Mouse (Mus musculus) ES-E14 (cell line): ENCODE measurements at regions not wholly inside any gene's neighbourhood (a gene's known extent, or its start where the extent isn't known, plus 50 kb on each side); places are given as distances from the start of the nearest gene placed in this dataset.

Experiments used
- MAFK ChIP-seq: IDR thresholded peaks from 2 replicates; pipeline ENCODE4 v1.6.1; 2014; ENCODE audit warnings: mild to moderate bottlenecking, low read depth, low read length, inconsistent platforms; ENCODE audit not compliant: insufficient read depth
- ZC3H11A ChIP-seq: IDR thresholded peaks from 2 replicates; pipeline ENCODE4 v1.6.1; 2012; ENCODE audit warnings: low read depth, mild to moderate bottlenecking, inconsistent platforms, low read length, borderline replicate concordance

- TF ChIP-seq MAFK (no peak), ZC3H11A (no peak)
Measured at GRCm38 (mm10) chr17:7643640-7644039, 183.5 kb downstream of the Fndc1 start.
